Mouse (Mus musculus): Measurements from ENCODE around the gene Nfia.

DNA sequence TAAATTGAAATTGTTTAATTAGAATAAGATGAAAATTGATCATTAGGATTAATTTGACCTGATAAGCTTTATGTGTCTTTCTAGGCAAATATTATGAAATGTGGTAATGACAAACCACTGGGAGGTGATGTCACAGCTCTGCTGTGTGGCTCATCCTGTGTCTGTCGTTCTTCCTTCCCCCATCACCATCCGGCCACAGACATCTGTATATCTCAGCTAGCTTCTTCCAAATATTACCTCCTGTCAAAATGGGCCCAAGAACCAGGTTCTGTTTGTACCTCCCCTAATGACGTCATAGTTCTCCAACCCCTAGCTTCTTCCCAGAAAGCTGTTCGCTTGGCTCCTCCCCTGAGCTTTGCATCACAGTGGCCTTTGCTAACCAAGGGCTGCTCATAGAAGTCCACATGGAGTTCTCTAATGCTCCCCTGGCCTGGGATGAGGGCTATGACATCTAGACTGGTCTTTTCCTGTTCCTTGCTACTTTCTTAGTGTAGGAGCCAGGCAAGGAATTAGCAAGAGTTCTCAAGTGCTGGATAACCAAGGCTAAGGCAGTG, 324.6 kb downstream of the Nfia start:
- TF ChIP-seq GATA1 (IDR thresholded peaks at IDR 0.05; ENCODE audit: borderline replicate concordance, low read length) (no peak), FLI1 (IDR thresholded peaks at IDR 0.05; ENCODE audit: low read length) (no peak)
